Mouse (Mus musculus) thymus, adult 2 months (tissue): Measurements from ENCODE around the gene Rfc4. TPM values are rescaled to one million over a fixed set of nuclear protein-coding genes. Genes with fewer than 3 reads are reported as not detected.
"Not testable (repeated sequence)": the region's sequence is repeated elsewhere in the genome, so short reads cannot be mapped to it uniquely, and the experiment has no call there.

Experiments
- DNase-seq: peaks from one replicate; pipeline ENCODE4 v3.0.0; 2021
- H3K27ac ChIP-seq: fragments of 200-500 bp; 2 replicates; pipeline ENCODE4 v1.5.1; 2012; ENCODE audit warnings: low read length, control low read depth; ENCODE audit not compliant: control insufficient read depth, insufficient read depth
- H3K27me3 ChIP-seq: fragments of 200-500 bp; 2 replicates; pipeline ENCODE4 v1.6.1; 2012; ENCODE audit warnings: mild to moderate bottlenecking, low read length, moderate library complexity, mixed read lengths; ENCODE audit not compliant: control insufficient read depth, insufficient read depth
- H3K36me3 ChIP-seq: fragments of 200-500 bp; 2 replicates; pipeline ENCODE4 v1.6.1; 2012; ENCODE audit warnings: mild to moderate bottlenecking, low read length, moderate library complexity; ENCODE audit not compliant: control insufficient read depth, insufficient read depth
- H3K4me1 ChIP-seq: fragments of 200-500 bp; replicated peaks from 2 replicates; pipeline ENCODE4 v1.6.1; 2012; ENCODE audit warnings: low read length; ENCODE audit not compliant: control insufficient read depth, insufficient read depth
- H3K4me3 ChIP-seq: fragments of 200-500 bp; 2 replicates; pipeline ENCODE4 v1.5.1; 2012; ENCODE audit warnings: mild to moderate bottlenecking, low read length, control low read depth, moderate library complexity; ENCODE audit not compliant: control insufficient read depth, insufficient read depth
- CTCF ChIP-seq: fragments of 200-500 bp; IDR thresholded peaks from 2 replicates; pipeline ENCODE4 v1.5.1; 2012; ENCODE audit warnings: mild to moderate bottlenecking, control low read depth, low read length, moderate library complexity, borderline replicate concordance; ENCODE audit not compliant: control insufficient read depth, poor library complexity, insufficient read depth; ENCODE audit errors: extremely low read depth
- POLR2A ChIP-seq: fragments of 200-500 bp; IDR thresholded peaks from 2 replicates; pipeline ENCODE4 v1.6.1; 2012; ENCODE audit warnings: mild to moderate bottlenecking, low read length, control low read depth, moderate library complexity; ENCODE audit not compliant: control insufficient read depth, poor library complexity, insufficient read depth; ENCODE audit errors: extremely low read depth
- WGBS: fragments of 180-500 bp; shearing (Covaris S2); methylation state at CpG from one replicate; pipeline ENCODE4 v1.1.7; 2018; 5-methylcytosine and 5-hydroxymethylcytosine counted together
- polyA plus RNA-seq: library from polyadenylated mRNA; depleted of rRNA; stranded (reverse); fragments of >200 nt; gene quantifications from 2 replicates; pipeline ENCODE4 v1.2.3, GENCODE M21; 2012; rRNA removed

The Rfc4 gene
- polyA plus RNA-seq, 1 experiment = 2.6 TPM

DNA sequence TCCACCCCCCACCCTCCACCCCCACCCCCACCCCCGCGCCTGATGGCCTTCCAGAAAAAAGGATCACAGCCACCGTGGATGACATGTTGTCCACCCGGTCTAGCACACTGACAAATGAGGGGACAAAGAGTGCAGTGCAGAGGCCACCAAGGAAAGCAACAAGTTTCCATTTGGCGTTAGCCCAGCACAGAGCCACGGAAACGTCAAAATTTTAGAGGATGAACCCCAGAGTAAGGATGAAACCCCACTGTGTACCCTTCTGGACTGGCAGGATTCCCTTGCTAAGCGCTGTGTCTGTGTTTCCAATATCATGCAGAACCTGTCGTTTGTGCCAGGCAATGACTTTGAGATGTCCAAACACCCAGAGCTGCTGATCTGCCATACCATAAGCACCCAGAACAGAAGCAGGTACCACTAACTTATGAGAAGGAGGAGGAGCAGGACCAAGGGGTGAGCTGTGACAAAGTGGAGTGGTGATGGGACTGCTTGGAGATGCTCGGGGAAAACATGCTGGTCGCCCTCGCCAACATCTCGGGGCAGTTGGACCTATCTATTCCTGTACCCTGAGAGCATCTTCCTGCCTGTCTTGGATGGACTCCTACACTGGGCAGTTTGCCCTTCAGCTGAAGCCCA is 34.1 kb downstream of the Rfc4 start:
- DNase-seq = no peak
- Histone ChIP-seq H3K36me3 (no peaks in the 10 kb centered on the region), H3K27me3 (no peaks in the 10 kb centered on the region), H3K4me3 (no peak overlapping the region), H3K27ac (no peak overlapping the region), H3K4me1 (no peaks in the 10 kb centered on the region)
- 85% methylated on average over 13 of the region's 13 CpGs for WGBS
- no peak for TF ChIP-seq CTCF
- TF ChIP-seq POLR2A = no peak

DNA sequence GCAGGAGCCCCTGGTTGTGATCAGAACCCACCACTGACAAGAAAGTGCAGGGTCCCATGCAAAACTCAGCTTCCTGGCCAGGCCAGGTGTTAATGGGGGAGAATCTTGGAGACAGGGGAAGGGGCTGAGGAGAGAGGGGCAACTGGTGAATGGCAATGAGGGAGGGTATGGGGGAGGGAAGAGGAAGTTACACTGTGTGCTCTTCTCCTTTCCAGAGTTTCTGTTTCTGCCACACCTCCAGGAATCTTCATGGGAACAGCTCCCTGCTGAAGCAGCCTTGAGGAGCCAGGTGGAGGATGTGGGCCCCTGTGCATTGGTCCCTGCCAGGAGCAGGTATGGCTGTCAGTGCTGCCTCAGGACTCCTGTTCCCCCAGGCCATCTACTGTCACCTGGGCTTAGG is 36.2 kb downstream of the Rfc4 start:
- not testable (repeated sequence) for DNase-seq, H3K4me1 ChIP-seq, H3K4me3 ChIP-seq, H3K27me3 ChIP-seq, H3K27ac ChIP-seq, H3K36me3 ChIP-seq

DNA sequence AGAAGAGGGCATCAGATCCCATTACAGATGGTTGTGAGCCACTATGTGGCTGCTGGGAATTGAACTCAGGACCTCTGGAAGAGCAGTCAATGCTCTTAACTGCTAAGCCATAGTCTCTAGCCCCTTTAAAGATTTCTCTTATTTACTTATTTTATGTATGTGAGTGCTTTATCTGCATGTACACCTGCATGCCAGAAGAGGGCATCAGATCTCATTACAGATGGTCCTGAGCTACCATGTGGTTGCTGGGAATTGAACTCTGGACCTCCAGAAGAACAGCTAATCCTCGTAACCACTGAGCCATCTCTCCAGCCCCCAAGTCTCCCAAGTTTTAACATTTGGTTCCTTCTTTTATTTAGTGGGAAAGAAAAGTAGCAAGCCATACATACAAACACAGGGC is 39.0 kb downstream of the Rfc4 start:
- WGBS = 89% methylated on average over 1 of the region's 1 CpGs
- H3K36me3 ChIP-seq, H3K27me3 ChIP-seq, H3K27ac ChIP-seq, H3K4me1 ChIP-seq, DNase-seq, H3K4me3 ChIP-seq: not testable (repeated sequence)

DNA sequence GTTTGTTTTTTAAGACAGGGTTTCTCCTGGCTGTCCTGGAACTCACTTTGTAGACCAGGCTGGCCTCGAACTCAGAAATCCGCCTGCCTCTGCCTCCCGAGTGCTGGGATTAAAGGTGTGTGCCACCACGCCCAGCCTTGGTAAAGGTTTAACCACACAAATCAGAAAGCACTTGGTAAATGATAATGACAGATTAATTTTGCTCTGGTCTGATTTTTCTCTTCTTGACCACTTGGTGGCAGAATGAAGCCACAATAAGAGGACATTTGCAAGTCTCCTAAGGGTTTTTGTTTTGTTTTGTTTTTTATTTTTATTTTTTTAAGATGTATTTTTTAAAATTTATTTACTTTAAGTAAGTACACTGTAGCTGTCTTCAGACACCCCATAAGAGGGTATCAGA is 39.8 kb downstream of the Rfc4 start:
- H3K4me1 ChIP-seq, DNase-seq, H3K27ac ChIP-seq, H3K27me3 ChIP-seq, H3K36me3 ChIP-seq, H3K4me3 ChIP-seq: not testable (repeated sequence)
- WGBS = 32% methylated on average over 4 of the region's 4 CpGs

DNA sequence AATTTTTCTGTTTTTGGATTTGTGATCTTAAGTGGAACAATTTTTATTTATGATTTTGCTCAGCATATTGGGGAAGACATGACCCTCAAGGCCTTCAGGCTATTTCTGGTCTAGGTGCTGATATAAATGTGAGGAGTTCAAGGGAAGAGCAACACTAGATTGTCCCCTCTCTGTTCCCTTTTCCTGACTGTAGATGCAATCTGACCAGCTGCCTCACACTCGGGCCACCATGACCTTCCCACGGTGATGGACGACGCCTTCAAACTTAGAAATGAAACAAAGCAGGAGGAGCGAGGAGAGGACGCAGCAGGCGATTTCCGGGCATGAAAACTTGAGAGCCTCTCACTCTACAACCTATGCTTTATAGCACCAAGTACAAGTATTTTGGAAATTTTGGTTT is 40.4 kb downstream of the Rfc4 start:
- not testable (repeated sequence) for DNase-seq, H3K27ac ChIP-seq, H3K4me1 ChIP-seq, H3K27me3 ChIP-seq, H3K4me3 ChIP-seq, H3K36me3 ChIP-seq
- 79% methylated on average over 8 of the region's 8 CpGs for WGBS

DNA sequence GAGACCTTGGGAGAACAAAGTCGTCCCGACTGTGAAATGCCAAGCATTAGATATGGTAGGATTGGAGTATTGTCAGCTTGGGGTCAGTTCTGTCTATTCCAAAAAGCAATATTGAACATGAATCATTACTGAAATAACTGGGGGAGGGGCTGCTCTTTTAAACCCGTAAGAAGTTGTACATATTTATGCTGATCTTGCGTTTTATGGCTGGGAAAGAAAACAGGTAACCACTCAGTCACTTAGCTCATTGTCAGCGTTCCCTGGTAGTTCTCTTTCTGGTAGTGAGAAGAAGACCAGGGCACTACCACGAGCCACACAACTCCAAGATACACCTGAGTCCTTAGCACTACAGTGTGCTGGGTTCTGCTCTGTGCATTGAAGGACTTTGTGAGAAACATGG is 50.0 kb downstream of the Rfc4 start:
- 93% methylated on average over 6 of the region's 6 CpGs for WGBS
- not testable (repeated sequence) for DNase-seq, H3K27me3 ChIP-seq, H3K27ac ChIP-seq, H3K36me3 ChIP-seq, H3K4me1 ChIP-seq, H3K4me3 ChIP-seq

Other genes starting within 250 kb of the Rfc4 start
- gene Ahsg, start 236.5 kb downstream of the Rfc4 start, polyA plus RNA-seq = 1.8 and 30.1 TPM in 2 replicates
- gene Fetub, start 209.4 kb downstream of the Rfc4 start, polyA plus RNA-seq = 1.2 and 1.6 TPM in 2 replicates
- gene Hrg, start 176.7 kb downstream of the Rfc4 start, polyA plus RNA-seq = 0.60 TPM in 1 of 2 replicates, not detected in the other
- 0.80 and 0.91 TPM in 2 replicates for gene Kng2, start 98.3 kb downstream of the Rfc4 start, polyA plus RNA-seq
- gene Kng1, start 69.9 kb downstream of the Rfc4 start, polyA plus RNA-seq = 0.05 and 0.98 TPM in 2 replicates
- gene Eif4a2, start 20.3 kb downstream of the Rfc4 start, polyA plus RNA-seq = 109 and 137 TPM in 2 replicates
- gene Adipoq, start 18.8 kb upstream of the Rfc4 start, polyA plus RNA-seq = 52.4 and 61.3 TPM in 2 replicates
- gene St6gal1, start 97.0 kb upstream of the Rfc4 start, polyA plus RNA-seq = 30.7 and 33.2 TPM in 2 replicates